Mouse (Mus musculus) heart, embryonic 13.5 days (tissue): ENCODE data around the gene Nek9. TPM values are rescaled to one million over a fixed set of nuclear protein-coding genes. Genes with fewer than 3 reads are reported as not detected.

Experiments used
- ATAC-seq: fragments of 200-750 bp; cut with Nextera tagmentation; 2 replicates; pipeline ENCODE4 v1.8.0; 2017; ENCODE audit warnings: moderate TSS enrichment; ENCODE audit not compliant: insufficient number of reproducible peaks, low FRiP score, low TSS enrichment; ENCODE audit errors: extremely low read depth
- H3K27ac ChIP-seq: fragments of 300-500 bp; sonication (generic); replicated peaks from 2 replicates; pipeline ENCODE4 v1.5.1; 2015; ENCODE audit warnings: moderate library complexity, mild to moderate bottlenecking, inconsistent platforms
- H3K27me3 ChIP-seq: fragments of 300-500 bp; sonication (generic); replicated peaks from 2 replicates; pipeline ENCODE4 v1.6.1; 2015; ENCODE audit warnings: mild to moderate bottlenecking, inconsistent platforms
- H3K36me3 ChIP-seq: fragments of 300-500 bp; sonication (generic); 2 replicates; pipeline ENCODE4 v1.6.1; 2015; ENCODE audit warnings: mild to moderate bottlenecking, inconsistent platforms
- H3K4me1 ChIP-seq: fragments of 300-500 bp; sonication (generic); 2 replicates; pipeline ENCODE4 v1.6.1; 2015; ENCODE audit warnings: inconsistent platforms
- H3K4me2 ChIP-seq: fragments of 300-500 bp; sonication (generic); 2 replicates; pipeline ENCODE4 v1.6.1; 2015; ENCODE audit warnings: inconsistent platforms, mild to moderate bottlenecking, moderate library complexity
- H3K4me3 ChIP-seq: fragments of 300-500 bp; sonication (generic); 2 replicates; pipeline ENCODE4 v1.5.1; 2015; ENCODE audit warnings: moderate library complexity, mild to moderate bottlenecking, inconsistent platforms
- H3K9ac ChIP-seq: fragments of 300-500 bp; sonication (generic); 2 replicates; pipeline ENCODE4 v1.6.1; 2015; ENCODE audit warnings: inconsistent platforms, mild to moderate bottlenecking, moderate library complexity
- H3K9me3 ChIP-seq: fragments of 300-500 bp; sonication (generic); 2 replicates; pipeline ENCODE4 v1.6.1; 2016; ENCODE audit warnings: inconsistent platforms
- WGBS: fragments of 180-500 bp; shearing (Covaris S2); methylation state at CpG from one replicate; pipeline ENCODE4 v1.1.7; 2015; ENCODE audit warnings: mixed read lengths; 5-methylcytosine and 5-hydroxymethylcytosine counted together
- polyA plus RNA-seq: library from polyadenylated mRNA; unstranded; fragments of >200 nt; fragmentation: Nextera tagmentation; extraction: Ambion mirVana; gene quantifications from 2 replicates; pipeline ENCODE4 v1.2.1, GENCODE M21; 2015

Gene Nek9
- polyA plus RNA-seq, 1 experiment from 2014 or later, result 19.2 TPM

DNA sequence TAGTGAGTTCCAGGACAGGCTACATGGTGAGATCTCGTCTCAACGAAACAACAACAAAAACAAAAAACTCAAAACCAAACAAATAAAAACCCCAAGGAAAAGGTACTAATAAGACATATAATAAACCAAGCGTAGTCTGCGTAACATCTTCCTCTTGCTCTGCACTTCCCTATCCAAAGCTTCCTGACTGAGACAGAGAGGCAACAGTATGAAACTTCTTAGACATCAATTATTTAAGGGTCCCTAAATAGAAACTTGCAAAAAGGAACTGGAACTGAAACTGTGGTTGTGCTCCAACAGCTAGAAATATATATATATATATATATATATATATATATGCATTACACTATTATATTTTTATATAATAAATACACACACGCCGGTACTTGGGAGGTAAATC is 6.4 kb upstream of the Nek9 start:
- no peak for ATAC-seq
- H3K9me3 ChIP-seq, result no peaks in the 10 kb centered on the region
- H3K4me1 ChIP-seq, result peaks cover 27% of the 10 kb centered on the region
- H3K27me3 ChIP-seq, result no peaks in the 10 kb centered on the region
- 98% methylated on average over 6 of the region's 6 CpGs for WGBS
- H3K27ac ChIP-seq, result no peak overlapping the region
- no peak overlapping the region for H3K4me2 ChIP-seq
- peaks cover 60% of the 10 kb centered on the region for H3K36me3 ChIP-seq
- no peak overlapping the region for H3K4me3 ChIP-seq
- H3K9ac ChIP-seq, result no peak overlapping the region

DNA sequence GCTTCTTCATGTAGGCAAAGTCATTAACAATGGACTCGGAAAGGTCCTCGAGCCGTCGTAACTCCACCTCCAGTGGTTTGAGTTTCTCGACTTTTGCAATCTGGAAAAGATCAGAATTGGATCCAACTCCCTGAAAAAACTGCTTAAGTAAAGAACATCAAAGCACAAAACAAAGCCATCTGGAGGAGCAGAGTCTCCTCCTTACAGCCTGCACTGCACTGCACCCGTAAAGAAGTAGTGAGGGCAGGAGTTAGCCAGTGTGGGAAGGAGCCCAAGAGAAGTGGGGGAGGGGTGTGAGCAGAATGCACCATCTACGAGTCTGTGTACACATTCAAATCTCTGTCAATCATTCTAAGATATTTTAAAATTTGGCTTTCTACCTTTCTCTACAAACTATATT is 5.1 kb upstream of the Nek9 start:
- no peaks in the 10 kb centered on the region for H3K27me3 ChIP-seq
- H3K36me3 ChIP-seq, result peaks cover 49% of the 10 kb centered on the region
- H3K27ac ChIP-seq, result no peak overlapping the region
- H3K9me3 ChIP-seq, result no peaks in the 10 kb centered on the region
- H3K4me1 ChIP-seq, result peaks cover 28% of the 10 kb centered on the region
- no peak overlapping the region for H3K4me3 ChIP-seq
- H3K9ac ChIP-seq, result no peak overlapping the region
- H3K4me2 ChIP-seq, result no peak overlapping the region
- ATAC-seq, result no peak
- 80% methylated on average over 7 of the region's 7 CpGs for WGBS

DNA sequence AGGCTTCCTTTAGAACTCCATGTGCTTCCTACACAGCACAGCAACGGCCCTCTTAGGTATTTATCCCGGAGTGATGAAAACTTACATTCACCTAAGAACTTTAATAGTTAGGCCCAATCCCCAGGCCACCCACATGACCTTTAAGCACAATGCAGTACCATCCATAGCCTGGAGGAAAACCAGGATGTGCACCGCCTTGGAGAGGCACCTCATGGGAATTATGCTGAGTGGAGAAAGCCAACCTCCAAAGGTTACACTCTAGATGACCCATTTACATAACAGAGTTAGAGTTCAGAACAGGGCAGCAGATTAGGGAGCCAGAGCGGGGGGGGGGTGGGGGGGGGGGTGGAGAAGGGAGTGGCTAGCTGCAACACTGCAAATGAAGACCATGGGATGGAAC is 3.1 kb upstream of the Nek9 start:
- H3K4me2 ChIP-seq, result no peak overlapping the region
- H3K27me3 ChIP-seq, result no peaks in the 10 kb centered on the region
- WGBS, result 71% methylated on average over 4 of the region's 4 CpGs
- no peak for ATAC-seq
- H3K4me3 ChIP-seq, result no peak overlapping the region
- no peak overlapping the region for H3K27ac ChIP-seq
- H3K9me3 ChIP-seq, result no peaks in the 10 kb centered on the region
- peaks cover 31% of the 10 kb centered on the region for H3K36me3 ChIP-seq
- 0 out of 2 replicates have a peak overlapping the region, but pooled peaks have one; percentile 14 for H3K9ac ChIP-seq
- H3K4me1 ChIP-seq, result peaks cover 24% of the 10 kb centered on the region

DNA sequence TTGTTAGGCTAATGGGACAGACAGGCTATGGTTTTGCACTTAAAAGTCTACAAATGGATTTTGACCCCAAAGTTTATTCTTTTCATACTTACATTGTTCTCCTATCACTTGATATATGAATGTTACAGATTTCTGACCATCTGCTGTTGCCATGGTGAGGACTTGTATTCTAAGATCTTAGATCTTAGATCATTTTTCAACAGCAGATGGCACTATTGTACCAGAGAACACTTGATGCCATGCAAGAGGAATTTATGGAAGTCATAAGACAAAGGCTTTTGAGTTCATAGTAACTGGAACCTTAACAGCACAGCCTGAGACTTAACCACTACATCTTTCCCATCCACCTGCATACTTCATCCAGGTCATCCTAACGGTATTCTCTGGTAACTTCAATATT is 2.0 kb upstream of the Nek9 start:
- H3K4me3 ChIP-seq, result no peak overlapping the region
- no peaks in the 10 kb centered on the region for H3K9me3 ChIP-seq
- no peak for ATAC-seq
- H3K27ac ChIP-seq, result no peak overlapping the region
- WGBS, result 37% methylated on average over 1 of the region's 1 CpGs
- H3K9ac ChIP-seq, result no peak overlapping the region
- H3K36me3 ChIP-seq, result peaks cover 31% of the 10 kb centered on the region
- peaks cover 29% of the 10 kb centered on the region for H3K4me1 ChIP-seq
- H3K27me3 ChIP-seq, result no peaks in the 10 kb centered on the region
- H3K4me2 ChIP-seq, result no peak overlapping the region

DNA sequence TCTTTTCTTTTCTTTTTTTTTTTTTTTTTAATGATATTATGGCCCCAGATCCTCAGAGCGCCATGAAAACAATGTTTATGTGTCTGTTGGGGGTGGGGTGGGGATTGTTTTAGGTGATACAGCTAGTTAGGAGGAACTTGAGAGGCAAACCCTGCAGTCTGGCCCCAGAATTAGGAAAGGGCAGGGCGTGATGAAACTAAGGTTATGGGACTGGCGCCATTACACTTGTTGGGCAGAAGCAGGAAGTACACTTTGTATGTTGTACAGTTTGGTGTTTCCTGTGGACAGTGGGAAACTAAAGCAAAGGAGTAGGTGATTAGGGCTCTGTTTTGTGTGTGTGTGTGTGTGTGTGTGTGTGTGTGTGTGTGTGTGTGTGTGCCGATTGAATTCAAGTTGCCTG is 785 bp upstream of the Nek9 start:
- peak overlapping the region; percentile 99 for H3K9ac ChIP-seq

DNA sequence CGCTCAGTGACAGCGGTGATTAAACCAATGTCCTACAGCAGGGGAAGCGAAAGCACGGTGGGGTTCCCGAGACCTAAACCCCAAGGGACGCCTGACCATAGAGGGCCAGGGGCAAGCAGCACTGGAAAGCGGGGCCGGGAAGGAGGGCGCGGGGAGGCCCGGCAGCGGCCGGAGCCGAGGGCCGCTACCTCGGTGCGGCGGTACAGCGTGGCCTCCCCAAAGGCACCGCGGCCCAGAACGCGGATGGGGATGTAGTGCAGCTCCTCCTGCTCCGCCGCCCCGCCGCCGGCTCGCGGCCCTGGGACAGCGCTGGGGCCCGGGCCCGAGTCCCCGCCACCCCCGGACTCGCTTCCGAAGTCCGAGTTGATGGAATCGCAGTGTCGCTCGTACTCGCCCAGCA is 347 bp downstream of the Nek9 start:
- peak overlapping the region; percentile 94 for H3K27ac ChIP-seq
- under 1% methylated on average over 42 of the region's 42 CpGs for WGBS
- H3K4me2 ChIP-seq, result peak overlapping the region; percentile 78
- H3K9ac ChIP-seq, result peak overlapping the region; percentile 99
- peaks cover 29% of the 10 kb centered on the region for H3K4me1 ChIP-seq
- peak overlapping the region; percentile 99 for H3K4me3 ChIP-seq
- ATAC-seq, result peak; percentile 65
- no peaks in the 10 kb centered on the region for H3K27me3 ChIP-seq
- H3K9me3 ChIP-seq, result no peaks in the 10 kb centered on the region
- H3K36me3 ChIP-seq, result peaks cover 40% of the 10 kb centered on the region

More for the DNA sequence above, 785 bp upstream of the Nek9 start:
- Histone ChIP-seq H3K27me3 (no peaks in the 10 kb centered on the region), H3K36me3 (peaks cover 39% of the 10 kb centered on the region), H3K9me3 (no peaks in the 10 kb centered on the region), H3K4me3 (peak overlapping the region; percentile 99), H3K4me2 (peak overlapping the region; percentile 78), H3K4me1 (peaks cover 29% of the 10 kb centered on the region), H3K27ac (peak overlapping the region; percentile 94)
- WGBS, result 54% methylated on average over 4 of the region's 4 CpGs
- no peak for ATAC-seq

DNA sequence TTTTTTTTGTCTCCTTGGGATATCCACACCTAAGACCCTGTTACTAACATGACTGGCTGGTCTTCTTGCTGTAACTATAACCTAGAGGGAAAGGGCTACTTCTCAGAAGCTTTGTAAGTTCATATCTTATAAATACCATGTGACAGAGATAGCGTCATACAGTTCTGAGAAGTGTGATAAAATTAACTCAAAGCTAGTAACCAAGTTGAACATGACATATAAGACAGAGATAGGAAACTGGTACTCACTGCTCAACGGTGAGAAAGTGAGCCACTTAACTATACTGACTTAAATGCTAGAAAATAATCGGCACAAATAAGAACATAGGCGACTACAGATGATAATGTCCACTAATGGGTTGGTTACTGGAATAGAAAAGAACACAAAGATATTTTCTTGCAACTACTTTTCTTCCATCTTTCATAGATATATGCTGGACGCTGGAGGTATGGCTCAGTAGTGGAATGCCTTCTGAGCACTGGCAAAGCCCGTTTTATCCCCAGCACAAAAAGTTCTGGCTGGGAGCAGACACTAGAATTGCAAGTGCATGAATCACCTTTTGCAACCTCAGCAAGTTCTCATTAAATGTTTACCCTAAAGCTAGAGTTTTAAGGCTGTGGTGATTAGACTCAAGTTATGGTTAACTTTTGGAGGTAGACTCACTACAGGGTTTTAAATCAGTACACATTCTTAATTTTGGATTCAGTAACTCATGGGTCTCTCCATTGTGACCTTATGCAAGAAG is 1.4 kb downstream of the Nek9 start:
- Histone ChIP-seq H3K9me3 (no peaks in the 10 kb centered on the region), H3K4me3 (peak overlapping the region; percentile 99), H3K9ac (peak overlapping the region; percentile 99), H3K27ac (no peak overlapping the region), H3K4me1 (peaks cover 29% of the 10 kb centered on the region), H3K27me3 (no peaks in the 10 kb centered on the region), H3K4me2 (peak overlapping the region; percentile 78), H3K36me3 (peaks cover 44% of the 10 kb centered on the region)
- 54% methylated on average over 6 of the region's 6 CpGs for WGBS
- no peak for ATAC-seq

DNA sequence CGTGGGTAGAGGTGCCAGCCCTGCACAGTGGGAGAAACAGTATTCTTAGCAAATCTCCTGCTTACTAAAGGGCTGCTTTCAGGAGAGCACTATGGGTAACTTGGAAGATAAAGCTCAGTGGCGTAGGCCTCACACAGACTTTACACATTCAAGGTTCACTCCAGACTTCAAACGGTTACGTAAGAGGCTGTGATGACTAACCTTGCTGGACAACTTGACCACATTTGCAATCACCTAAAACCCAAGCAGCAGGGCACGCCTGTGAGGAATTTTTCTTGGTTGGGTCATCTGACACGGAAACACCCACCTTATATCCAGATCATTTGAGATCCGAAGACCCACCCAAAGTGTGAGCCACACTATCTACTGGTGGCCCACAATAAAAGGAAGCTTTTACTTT is 9.0 kb downstream of the Nek9 start:
- Histone ChIP-seq H3K4me3 (no peak overlapping the region), H3K9me3 (no peaks in the 10 kb centered on the region), H3K4me2 (no peak overlapping the region), H3K27me3 (no peaks in the 10 kb centered on the region), H3K27ac (no peak overlapping the region), H3K9ac (no peak overlapping the region), H3K4me1 (no peaks in the 10 kb centered on the region), H3K36me3 (peaks cover 94% of the 10 kb centered on the region)
- 84% methylated on average over 7 of the region's 7 CpGs for WGBS
- ATAC-seq, result no peak

DNA sequence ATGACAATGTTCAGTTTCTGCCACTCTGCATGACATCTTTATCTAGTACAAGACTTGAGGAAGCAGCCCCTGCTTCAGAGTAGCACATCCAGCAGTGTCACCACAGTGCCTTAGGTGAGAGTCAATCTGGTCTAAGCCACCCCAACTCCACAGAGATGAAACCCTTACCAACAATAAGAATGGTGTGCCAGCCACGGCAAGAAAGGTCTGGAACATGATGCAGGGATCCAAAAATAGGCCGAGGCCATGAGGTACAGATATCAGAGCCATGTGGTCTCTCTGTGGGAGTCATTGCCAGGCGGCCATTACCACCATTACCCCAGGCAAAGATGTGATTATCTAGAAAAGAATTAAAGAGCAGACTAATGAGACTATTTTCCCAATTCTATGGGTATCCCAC is 30.5 kb downstream of the Nek9 start:
- Histone ChIP-seq H3K4me3 (no peak overlapping the region), H3K9me3 (no peaks in the 10 kb centered on the region), H3K4me2 (no peak overlapping the region), H3K36me3 (peaks cover 100% of the 10 kb centered on the region), H3K9ac (no peak overlapping the region), H3K27ac (no peak overlapping the region), H3K4me1 (peaks cover 10% of the 10 kb centered on the region), H3K27me3 (no peaks in the 10 kb centered on the region)
- no peak for ATAC-seq
- WGBS, result 40% methylated on average over 3 of the region's 3 CpGs

DNA sequence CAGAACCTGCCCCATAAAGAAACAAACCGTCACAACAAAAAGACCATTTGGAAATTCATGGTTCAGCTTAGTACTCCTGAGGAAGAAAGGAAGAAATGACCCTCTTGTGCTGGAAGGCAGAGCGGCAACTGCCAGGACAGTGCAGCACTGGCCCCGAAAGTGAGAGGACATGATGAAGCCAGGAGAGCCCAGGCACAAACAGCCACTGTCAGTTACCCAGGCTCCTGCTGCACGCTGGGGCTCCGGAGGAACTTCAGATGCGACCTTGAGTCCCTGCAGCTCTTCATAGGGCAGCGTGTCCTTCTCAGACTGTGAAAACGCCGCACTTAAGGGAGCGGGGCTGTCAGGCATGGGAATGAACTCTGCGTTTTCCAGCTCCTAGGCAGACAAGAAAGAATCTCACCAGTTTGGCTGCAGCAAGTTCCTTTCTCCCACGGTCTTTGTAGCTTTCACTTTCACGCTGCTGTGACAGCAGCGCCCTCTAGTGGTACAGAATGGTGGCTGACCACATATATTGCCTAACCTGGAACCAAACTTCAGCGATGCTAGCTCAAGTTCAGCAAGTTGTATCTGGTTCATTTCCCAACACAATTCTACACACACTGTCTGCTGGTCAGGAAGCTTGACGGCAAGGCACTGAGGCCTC is 33.8 kb downstream of the Nek9 start:
- Histone ChIP-seq H3K4me2 (peak overlapping the region; percentile 59), H3K27ac (peak overlapping the region; percentile 68), H3K4me1 (peaks cover 10% of the 10 kb centered on the region), H3K4me3 (peak overlapping the region; percentile 34), H3K9ac (peak overlapping the region; percentile 76), H3K36me3 (peaks cover 99% of the 10 kb centered on the region), H3K9me3 (no peaks in the 10 kb centered on the region), H3K27me3 (no peaks in the 10 kb centered on the region)
- peak; percentile 46; the same call in 1 of the 2 replicates for ATAC-seq
- WGBS, result 39% methylated on average over 16 of the region's 16 CpGs

DNA sequence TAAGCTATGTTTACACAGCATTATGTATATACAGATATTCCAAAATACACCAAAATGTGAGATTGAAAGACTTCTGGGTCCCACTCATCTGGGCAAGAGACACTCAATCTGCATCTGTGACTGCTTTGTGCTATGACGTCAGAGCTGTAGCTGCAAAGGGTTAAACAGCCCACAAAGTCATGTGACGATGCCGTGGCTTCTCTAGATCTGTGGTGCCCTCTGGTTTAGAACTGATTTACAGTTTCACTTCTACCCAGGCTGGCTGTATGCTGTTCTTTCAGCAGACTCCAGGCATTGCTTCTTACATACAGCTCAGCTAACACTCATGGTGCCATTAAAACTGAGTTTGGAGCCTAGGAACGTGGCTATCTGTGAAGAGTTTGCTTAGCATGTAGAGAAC is 34.4 kb downstream of the Nek9 start:
- peaks cover 99% of the 10 kb centered on the region for H3K36me3 ChIP-seq

DNA sequence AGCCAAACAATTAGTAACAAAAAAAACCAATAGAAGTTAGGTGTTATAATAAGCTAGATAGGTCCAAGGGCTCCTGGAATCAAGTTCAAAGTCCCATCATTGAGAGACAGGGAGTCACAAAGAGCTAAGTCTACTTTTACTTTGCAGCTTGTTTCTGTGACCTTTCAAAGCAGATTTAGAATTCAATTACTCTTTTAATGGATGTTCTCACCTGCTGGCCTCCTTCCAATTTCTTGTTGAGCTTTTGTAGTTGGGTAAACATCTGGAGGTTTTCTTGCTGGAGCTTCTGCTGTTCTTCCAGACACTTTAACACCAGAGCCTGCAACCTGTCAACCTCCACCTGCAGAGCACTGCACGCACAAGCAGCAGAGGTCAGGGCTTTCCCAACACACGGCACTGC is 35.9 kb downstream of the Nek9 start:
- Histone ChIP-seq H3K4me2 (no peak overlapping the region), H3K9ac (no peak overlapping the region), H3K27me3 (no peaks in the 10 kb centered on the region), H3K4me3 (no peak overlapping the region), H3K27ac (no peak overlapping the region), H3K9me3 (no peaks in the 10 kb centered on the region), H3K36me3 (peaks cover 98% of the 10 kb centered on the region), H3K4me1 (peaks cover 9% of the 10 kb centered on the region)
- no peak for ATAC-seq
- WGBS, result 64% methylated on average over 2 of the region's 2 CpGs

More for the DNA sequence above, 34.4 kb downstream of the Nek9 start:
- no peaks in the 10 kb centered on the region for H3K27me3 ChIP-seq
- no peak overlapping the region for H3K4me2 ChIP-seq
- H3K9ac ChIP-seq, result 0 out of 2 replicates have a peak overlapping the region, but pooled peaks have one; percentile 76
- WGBS, result 71% methylated on average over 4 of the region's 4 CpGs
- no peak overlapping the region for H3K27ac ChIP-seq
- no peaks in the 10 kb centered on the region for H3K9me3 ChIP-seq
- no peak overlapping the region for H3K4me3 ChIP-seq
- ATAC-seq, result no peak
- H3K4me1 ChIP-seq, result peaks cover 10% of the 10 kb centered on the region
